8 mouse cellular contexts compared by ENCODE assay signal in the genomic region with DNA sequence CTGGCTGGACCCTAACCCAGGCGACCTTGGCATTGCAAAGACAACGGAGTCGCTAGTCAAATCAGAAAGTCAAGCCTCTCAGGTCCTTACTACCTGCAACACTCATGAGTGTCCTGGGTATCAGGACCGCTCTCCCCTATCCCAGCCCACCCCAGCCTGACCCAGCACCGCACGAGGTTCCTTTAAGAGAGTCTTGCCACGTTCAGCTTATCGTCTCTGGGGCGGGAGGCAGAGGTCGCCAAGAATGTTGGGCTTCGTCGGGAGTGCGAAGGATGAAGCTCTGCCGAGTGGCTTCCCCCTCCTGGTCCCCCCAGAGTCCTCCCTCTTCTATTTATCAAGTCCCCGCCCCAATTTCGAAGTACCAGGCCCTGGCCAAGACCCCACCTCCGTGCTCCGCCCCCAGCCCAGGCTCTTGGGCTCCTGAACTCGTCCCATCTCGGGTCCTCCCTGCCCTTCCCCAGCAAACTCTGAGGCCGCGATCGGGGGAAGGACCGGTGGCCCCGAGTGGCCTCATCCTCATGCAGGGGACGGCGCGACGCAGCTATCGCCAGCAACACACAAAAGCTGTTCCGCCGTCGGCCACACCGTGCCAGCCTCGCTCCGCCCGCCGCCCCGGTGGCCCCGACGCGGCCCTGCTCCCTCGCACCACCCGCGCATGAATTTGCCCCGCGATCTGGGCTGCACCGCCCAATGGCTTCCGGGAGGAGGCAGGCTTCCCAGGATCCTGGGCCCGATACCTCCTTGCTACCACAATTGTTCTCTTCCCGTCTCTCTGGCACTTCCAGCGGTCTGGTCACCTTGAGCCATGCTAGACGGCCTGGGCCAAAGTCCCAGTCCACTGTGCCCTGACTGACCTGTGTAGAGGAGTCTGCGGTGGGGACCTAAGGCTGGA. TPM values are rescaled to one million over a fixed set of nuclear protein-coding genes. Genes with fewer than 3 reads are reported as not detected.
DNase-seq lines count a peak whose midpoint lies in the region; ATAC-seq lines count a peak whose summit lies in the region.

No protein-coding gene starts in this region.

- peaks cover 20% of the 10 kb centered on the region for H3K4me1 ChIP-seq in heart, embryonic 10.5 days
- peaks cover 18% of the 10 kb centered on the region for H3K4me1 ChIP-seq in embryonic facial prominence, embryonic 15.5 days
- peaks cover 3% of the 10 kb centered on the region; the same call in 1 of the 2 replicates for H3K4me1 ChIP-seq in intestine, embryonic 14.5 days (replicated peaks; ENCODE audit: control insufficient read depth, insufficient read depth, low read length)
- 0 out of 2 replicates have a peak, but pooled peaks cover 6% of the 10 kb centered on the region for H3K4me1 ChIP-seq in liver, embryonic 12.5 days
- H3K4me1 ChIP-seq in neural tube, embryonic 14.5 days (ENCODE audit: control insufficient read depth, insufficient read depth, low read length), result peaks cover 7% of the 10 kb centered on the region

- H3K27me3 ChIP-seq in heart, embryonic 10.5 days (ENCODE audit: insufficient read depth, poor library complexity, severe bottlenecking), result peaks cover 63% of the 10 kb centered on the region
- H3K27me3 ChIP-seq in embryonic facial prominence, embryonic 15.5 days, result peaks cover 44% of the 10 kb centered on the region
- H3K27me3 ChIP-seq in intestine, embryonic 14.5 days (replicated peaks; ENCODE audit: control insufficient read depth, insufficient read depth, low read length), result peaks cover 45% of the 10 kb centered on the region
- H3K27me3 ChIP-seq in liver, embryonic 12.5 days (replicated peaks), result peaks cover 65% of the 10 kb centered on the region
- H3K27me3 ChIP-seq in neural tube, embryonic 14.5 days (ENCODE audit: control insufficient read depth, insufficient read depth, low read length), result peaks cover 27% of the 10 kb centered on the region

- H3K4me2 ChIP-seq in embryonic facial prominence, embryonic 15.5 days (replicated peaks), result peak overlapping the region; percentile 73
- H3K4me2 ChIP-seq in intestine, embryonic 14.5 days (ENCODE audit: low read length), result peak overlapping the region; percentile 62
- H3K4me2 ChIP-seq in liver, embryonic 12.5 days, result peak overlapping the region; percentile 54
- peak overlapping the region; percentile 35 for H3K4me2 ChIP-seq in neural tube, embryonic 14.5 days (ENCODE audit: low read depth, low read length)

- 2% methylated on average over 54 of the region's 54 CpGs for WGBS in heart, embryonic 10.5 days
- WGBS in embryonic facial prominence, embryonic 15.5 days, result 3% methylated on average over 54 of the region's 54 CpGs
- WGBS in intestine, embryonic 14.5 days, result 3% methylated on average over 54 of the region's 54 CpGs
- WGBS in liver, embryonic 12.5 days (ENCODE audit: insufficient replicate concordance), result 4% methylated on average over 54 of the region's 54 CpGs
- WGBS in neural tube, embryonic 14.5 days, result 3% methylated on average over 54 of the region's 54 CpGs

- peak overlapping the region; percentile 39; the same call in 1 of the 2 replicates for H3K27ac ChIP-seq in heart, embryonic 10.5 days
- H3K27ac ChIP-seq in embryonic facial prominence, embryonic 15.5 days (replicated peaks), result no peak overlapping the region
- no peak overlapping the region for H3K27ac ChIP-seq in intestine, embryonic 14.5 days (ENCODE audit: low read depth)
- H3K27ac ChIP-seq in liver, embryonic 12.5 days, result no peak overlapping the region
- no peak overlapping the region for H3K27ac ChIP-seq in neural tube, embryonic 14.5 days (ENCODE audit: low read depth, low read length)

- intact Hi-C loops in heart, postnatal 25 days (cut with DNase I), result loop anchor here (5.0 kb wide), 1 partner anchor 77 kb away; no protein-coding TSS in a partner anchor

- H3K9ac ChIP-seq in embryonic facial prominence, embryonic 15.5 days, result no peak overlapping the region
- H3K9ac ChIP-seq in intestine, embryonic 14.5 days (ENCODE audit: low read length), result peak overlapping the region; percentile 30
- no peak overlapping the region for H3K9ac ChIP-seq in liver, embryonic 12.5 days
- no peak overlapping the region for H3K9ac ChIP-seq in neural tube, embryonic 14.5 days (replicated peaks; ENCODE audit: low read depth, low read length)

- H3K9me3 ChIP-seq in heart, embryonic 10.5 days, result no peaks in the 10 kb centered on the region
- H3K9me3 ChIP-seq in embryonic facial prominence, embryonic 15.5 days (replicated peaks), result 0 out of 2 replicates have a peak, but pooled peaks cover 4% of the 10 kb centered on the region
- H3K9me3 ChIP-seq in intestine, embryonic 14.5 days (ENCODE audit: control insufficient read depth, low read length), result peaks cover 12% of the 10 kb centered on the region
- peaks cover 7% of the 10 kb centered on the region; the same call in 1 of the 2 replicates for H3K9me3 ChIP-seq in liver, embryonic 12.5 days (replicated peaks)
- no peaks in the 10 kb centered on the region for H3K9me3 ChIP-seq in neural tube, embryonic 14.5 days (ENCODE audit: control insufficient read depth, low read length)

- peak; percentile 43; the same call in 1 of the 2 replicates for ATAC-seq in embryonic facial prominence, embryonic 15.5 days (ENCODE audit: insufficient number of reproducible peaks, low FRiP score, low TSS enrichment, low read depth)
- ATAC-seq in intestine, embryonic 14.5 days (replicated peaks; ENCODE audit: low FRiP score, low TSS enrichment, low read depth), result peak; percentile 53
- no peak for ATAC-seq in liver, embryonic 12.5 days
- ATAC-seq in neural tube, embryonic 14.5 days (ENCODE audit: low read depth), result peak; percentile 67
- ATAC-seq in activated CD4-positive, CD25-positive, alpha-beta regulatory T cell, adult 4 months, result no peak

- no peaks in the 10 kb centered on the region for H3K36me3 ChIP-seq in heart, embryonic 10.5 days
- no peaks in the 10 kb centered on the region for H3K36me3 ChIP-seq in embryonic facial prominence, embryonic 15.5 days
- H3K36me3 ChIP-seq in intestine, embryonic 14.5 days (ENCODE audit: control insufficient read depth, insufficient read depth, low read length), result no peaks in the 10 kb centered on the region
- no peaks in the 10 kb centered on the region for H3K36me3 ChIP-seq in liver, embryonic 12.5 days
- H3K36me3 ChIP-seq in neural tube, embryonic 14.5 days (ENCODE audit: control insufficient read depth, insufficient read depth, low read length), result no peaks in the 10 kb centered on the region

- DNase-seq in heart, embryonic 10.5 days (ENCODE audit: low spot score), result no peak
- DNase-seq in heart, postnatal 25 days (ENCODE audit: low spot score), result no peak
- peak; percentile 37 for DNase-seq in Muller cell, postnatal 12 days (ENCODE audit: inconsistent ontology term)
- peak; percentile 69 for DNase-seq in intestine, embryonic 14.5 days (ENCODE audit: low spot score)

- H3K4me3 ChIP-seq in heart, embryonic 10.5 days, result peak overlapping the region; percentile 57
- H3K4me3 ChIP-seq in embryonic facial prominence, embryonic 15.5 days (replicated peaks), result peak overlapping the region; percentile 45
- H3K4me3 ChIP-seq in intestine, embryonic 14.5 days (ENCODE audit: low read depth, low read length), result peak overlapping the region; percentile 38
- peak overlapping the region; percentile 28 for H3K4me3 ChIP-seq in liver, embryonic 12.5 days
- peak overlapping the region; percentile 16 for H3K4me3 ChIP-seq in neural tube, embryonic 14.5 days (ENCODE audit: low read depth, low read length)

RNA-seq across cellular contexts. Expression of a gene that starts 1.1 kb away (rescaled TPM):
- polyA plus RNA-seq in heart, embryonic 10.5 days (2016; fragmentation: Nextera tagmentation; extraction: Ambion mirVana), result 0.14 and 0.49 TPM in 2 replicates
- total RNA-seq in heart, postnatal 25 days (2021), result under 1 TPM; 0.26 to 0.78 TPM
- 12.5 and 16.9 TPM in 2 replicates for polyA plus RNA-seq in embryonic facial prominence, embryonic 15.5 days (2015; fragmentation: Nextera tagmentation; extraction: Ambion mirVana)
- polyA plus RNA-seq in intestine, embryonic 14.5 days (2014; fragmentation: Nextera tagmentation; extraction: Ambion mirVana), result 0.70 and 0.81 TPM in 2 replicates
- 0.59 and 1.4 TPM in 2 replicates for polyA plus RNA-seq in liver, embryonic 12.5 days (2016; fragmentation: Nextera tagmentation; extraction: Ambion mirVana)
- 14.0 and 20.2 TPM in 2 replicates for polyA plus RNA-seq in neural tube, embryonic 14.5 days (2014; fragmentation: Nextera tagmentation; extraction: Ambion mirVana)
- 1 to 10 TPM; 1.0 to 3.2 TPM for polyA plus RNA-seq in activated CD4-positive, CD25-positive, alpha-beta regulatory T cell, adult 4 months (2017; shearing (Covaris generic))

RNA-seq across cellular contexts. Expression of a gene that starts 30.2 kb away (rescaled TPM):
- polyA plus RNA-seq in heart, embryonic 10.5 days (2016; fragmentation: Nextera tagmentation; extraction: Ambion mirVana), result 1.5 and 4.2 TPM in 2 replicates
- 1 to 10 TPM; 7.7 to 8.8 TPM for total RNA-seq in heart, postnatal 25 days (2021)
- 11.2 and 11.8 TPM in 2 replicates for polyA plus RNA-seq in embryonic facial prominence, embryonic 15.5 days (2015; fragmentation: Nextera tagmentation; extraction: Ambion mirVana)
- polyA plus RNA-seq in intestine, embryonic 14.5 days (2014; fragmentation: Nextera tagmentation; extraction: Ambion mirVana), result 7.0 and 8.6 TPM in 2 replicates
- 0.81 and 1.3 TPM in 2 replicates for polyA plus RNA-seq in liver, embryonic 12.5 days (2016; fragmentation: Nextera tagmentation; extraction: Ambion mirVana)
- 27.7 and 33.0 TPM in 2 replicates for polyA plus RNA-seq in neural tube, embryonic 14.5 days (2014; fragmentation: Nextera tagmentation; extraction: Ambion mirVana)
- under 1 TPM in 1 of 2 experiments, not detected in 1; 0.85 TPM for polyA plus RNA-seq in activated CD4-positive, CD25-positive, alpha-beta regulatory T cell, adult 4 months (2017; shearing (Covaris generic))

Comparison
In these comparisons a context has a peak if more than half of its experiments do, and no peak if none do; other contexts are left out.
1. DNase-seq: peak in Muller cell, postnatal 12 days (single experiment) and intestine, embryonic 14.5 days (single experiment); none in heart, embryonic 10.5 days (single experiment) and heart, postnatal 25 days (single experiment).
2. ATAC-seq: peak in embryonic facial prominence, embryonic 15.5 days (single experiment), intestine, embryonic 14.5 days (single experiment) and neural tube, embryonic 14.5 days (single experiment); none in liver, embryonic 12.5 days (single experiment) and activated CD4-positive, CD25-positive, alpha-beta regulatory T cell, adult 4 months (single experiment).
3. Peak in every context shown above with its lines, with median percentiles within 50 percentile points of each other: H3K4me3 ChIP-seq and H3K4me2 ChIP-seq.